Mouse (Mus musculus) spleen, postnatal 36 days (tissue): ENCODE data around the gene Ctcfl.
A peak's percentile ranks its signal among the peaks of the same experiment; 100 is the strongest.
"Not testable (repeated sequence)": the region's sequence is repeated elsewhere in the genome, so short reads cannot be mapped to it uniquely, and the experiment has no call there.

Source experiments
- DNase-seq, 2 experiments: peaks; one replicate each; pipeline ENCODE4 v3.0.0; 2022; ENCODE audit warnings: low spot score in 2 of 2, mixed read lengths in 1 of 2

Ctcfl gene

GRCm38 (mm10) chr2:173143611-173144010 lies 24.3 kb upstream of the Ctcfl start:
- no peak for DNase-seq

- no peak for DNase-seq
Measured at GRCm38 (mm10) chr2:173138323-173139239, 19.3 kb upstream of the Ctcfl start.

GRCm38 (mm10) chr2:173134695-173135094 lies 15.4 kb upstream of the Ctcfl start:
- DNase-seq: no peak

- no peak for DNase-seq
Measured at GRCm38 (mm10) chr2:173132794-173133300, 13.5 kb upstream of the Ctcfl start.

GRCm38 (mm10) chr2:173132262-173132661 lies 12.9 kb upstream of the Ctcfl start:
- no peak for DNase-seq

- DNase-seq: no peak
Measured at GRCm38 (mm10) chr2:173129111-173129510, 9.8 kb upstream of the Ctcfl start.

- no peak for DNase-seq
Measured at GRCm38 (mm10) chr2:173126386-173126785, 7.1 kb upstream of the Ctcfl start.

- no peak for DNase-seq
Measured at GRCm38 (mm10) chr2:173124022-173124735, 4.9 kb upstream of the Ctcfl start.

- peak; percentile 35 to 65 for DNase-seq
Measured at GRCm38 (mm10) chr2:173120117-173120516, 792 bp upstream of the Ctcfl start.

- not testable (repeated sequence) for DNase-seq
Measured at GRCm38 (mm10) chr2:173113796-173114195, 5.5 kb downstream of the Ctcfl start.

GRCm38 (mm10) chr2:173110571-173110970 lies 8.8 kb downstream of the Ctcfl start:
- DNase-seq: no peak

GRCm38 (mm10) chr2:173109510-173109909 lies 9.8 kb downstream of the Ctcfl start:
- no peak for DNase-seq

- DNase-seq: no peak
Measured at GRCm38 (mm10) chr2:173108509-173109190, 10.7 kb downstream of the Ctcfl start.

- DNase-seq: peak; percentile 27 to 43
Measured at GRCm38 (mm10) chr2:173106889-173107785, 12.2 kb downstream of the Ctcfl start.

- DNase-seq: no peak
Measured at GRCm38 (mm10) chr2:173106409-173106808, 12.9 kb downstream of the Ctcfl start.

- not testable (repeated sequence) for DNase-seq
Measured at GRCm38 (mm10) chr2:173097337-173097736, 22.0 kb downstream of the Ctcfl start.

GRCm38 (mm10) chr2:173089437-173089836 lies 29.9 kb downstream of the Ctcfl start:
- peak; percentile 76 to 81 for DNase-seq

- no peak for DNase-seq
Measured at GRCm38 (mm10) chr2:173087405-173087804, 31.9 kb downstream of the Ctcfl start.

- DNase-seq: peak; percentile 71 to 73
Measured at GRCm38 (mm10) chr2:173085763-173086162, 33.6 kb downstream of the Ctcfl start.

- no peak for DNase-seq
Measured at GRCm38 (mm10) chr2:173084871-173085270, 34.5 kb downstream of the Ctcfl start.
